In the genomic region with DNA sequence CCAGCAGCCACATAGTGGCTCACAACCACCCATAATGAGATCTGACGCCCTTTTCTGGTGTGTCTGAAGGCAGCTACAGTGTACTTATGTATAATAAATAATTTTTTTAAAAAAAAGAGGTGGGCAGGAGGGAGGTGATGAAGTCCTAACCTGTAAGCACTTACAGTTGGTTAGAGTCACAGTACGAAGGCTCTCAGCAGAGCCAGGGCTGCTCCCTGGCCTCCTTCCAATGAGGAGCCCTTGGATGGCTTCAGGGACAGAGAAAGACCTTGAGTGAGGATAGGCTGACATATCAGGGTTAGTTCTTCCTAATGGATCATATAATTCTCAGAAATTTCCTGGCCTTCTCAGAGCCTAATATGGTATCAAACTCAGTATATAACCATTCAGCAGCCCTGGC, we compare ENCODE assay signal across 13 mouse cellular contexts.
"Had no signal": no experiment of that assay in that cellular context is flagged by ENCODE, and none has a peak within 500 bp of the region (broad histone marks: within the 10 kb centered on the region; RNA-seq: fewer than 3 reads in every experiment).

No protein-coding gene starts in this region.

- DNase-seq: kidney, adult 18-20 months; kidney, adult 9 months; kidney, postnatal 14 days had no signal

- H3K4me1 ChIP-seq: limb, embryonic 15.5 days had no signal

- H3K4me3 ChIP-seq: limb, embryonic 12.5 days; limb, embryonic 15.5 days; midbrain, embryonic 10.5 days; midbrain, embryonic 13.5 days had no signal

- H3K36me3 ChIP-seq: limb, embryonic 12.5 days; limb, embryonic 15.5 days; midbrain, embryonic 13.5 days had no signal

- ATAC-seq: liver, postnatal 0 days; lung, postnatal 0 days; midbrain, embryonic 13.5 days; midbrain, embryonic 16.5 days had no signal

- H3K27ac ChIP-seq: limb, embryonic 12.5 days; limb, embryonic 15.5 days; liver, embryonic 14.5 days; macrophage; midbrain, embryonic 10.5 days; midbrain, embryonic 13.5 days; stomach, postnatal 0 days had no signal

- H3K27me3 ChIP-seq: limb, embryonic 12.5 days; limb, embryonic 15.5 days; midbrain, embryonic 13.5 days had no signal
